Mouse (Mus musculus) liver, postnatal 0 days (tissue): ENCODE measurements around the gene Ghsr.

ENCODE experiments used
- CTCF ChIP-seq: sonication (generic); IDR thresholded peaks from 2 replicates; pipeline ENCODE4 v1.5.1; 2016; ENCODE audit warnings: antibody characterized with exemption, low read depth
- EP300 ChIP-seq: IDR thresholded peaks from 2 replicates; pipeline ENCODE4 v1.6.1; 2016; ENCODE audit warnings: antibody characterized with exemption, low read depth, mild to moderate bottlenecking

- TF ChIP-seq CTCF, result peak; percentile 59
- TF ChIP-seq EP300, result no peak
Observed at GRCm38 (mm10) chr3:27338437-27338836, 32.7 kb upstream of the Ghsr start.
